Mouse (Mus musculus) olfactory bulb, adult 2 months (tissue): ENCODE results near the gene Tenm2. TPM values are rescaled to one million over a fixed set of nuclear protein-coding genes. Genes with fewer than 3 reads are reported as not detected.

ENCODE experiments used
- H3K27ac ChIP-seq: fragments of 200-500 bp; 2 replicates; pipeline ENCODE4 v1.5.1; 2012; ENCODE audit warnings: low read depth, low read length; ENCODE audit not compliant: insufficient read depth
- H3K4me1 ChIP-seq: fragments of 200-500 bp; 2 replicates; pipeline ENCODE4 v1.6.1; 2012; ENCODE audit warnings: low read length; ENCODE audit not compliant: control insufficient read depth, insufficient read depth
- H3K4me3 ChIP-seq: fragments of 200-500 bp; 2 replicates; pipeline ENCODE4 v1.5.1; 2012; ENCODE audit warnings: mild to moderate bottlenecking, low read depth, low read length, moderate library complexity; ENCODE audit not compliant: insufficient read depth
- CTCF ChIP-seq: fragments of 200-500 bp; IDR thresholded peaks from 2 replicates; pipeline ENCODE4 v1.5.1; 2012; ENCODE audit warnings: low read depth, mild to moderate bottlenecking, low read length, moderate library complexity; ENCODE audit not compliant: insufficient read depth
- POLR2A ChIP-seq: fragments of 200-500 bp; IDR thresholded peaks from 2 replicates; pipeline ENCODE4 v1.6.1; 2012; ENCODE audit warnings: mild to moderate bottlenecking, low read depth, low read length, moderate library complexity; ENCODE audit not compliant: insufficient read depth
- WGBS: fragments of 180-500 bp; shearing (Covaris S2); methylation state at CpG from one replicate; pipeline ENCODE4 v1.1.7; 2018; 5-methylcytosine and 5-hydroxymethylcytosine counted together
- polyA plus RNA-seq: library from polyadenylated mRNA; stranded (reverse); fragments of >200 nt; gene quantifications from 2 replicates; pipeline ENCODE4 v1.2.4, GENCODE M21; 2012; ENCODE audit warnings: low replicate concordance; ENCODE audit not compliant: missing spikeins, insufficient read depth, insufficient read length

Gene Tenm2
- polyA plus RNA-seq, 1 experiment, result not detected

GRCm38 (mm10) chr11:36244491-36244882 lies 991.3 kb downstream of the Tenm2 start:
- TF ChIP-seq CTCF (no peak), POLR2A (no peak)
- 71% methylated on average over 11 of the region's 11 CpGs for WGBS
- Histone ChIP-seq H3K4me1 (peaks cover 12% of the 10 kb centered on the region), H3K27ac (no peak overlapping the region), H3K4me3 (no peak overlapping the region)

- H3K4me3 ChIP-seq, result no peak overlapping the region
- TF ChIP-seq CTCF (no peak), POLR2A (no peak)
- H3K4me1 ChIP-seq, result peaks cover 12% of the 10 kb centered on the region
- H3K27ac ChIP-seq, result no peak overlapping the region
- WGBS, result 31% methylated on average over 18 of the region's 18 CpGs
Measured at GRCm38 (mm10) chr11:36243747-36244490, 991.8 kb downstream of the Tenm2 start.

- 89% methylated on average over 9 of the region's 9 CpGs for whole genome bisulfite sequencing
- TF ChIP-seq CTCF, result no peak
- TF ChIP-seq POLR2A, result no peak
- H3K4me1 ChIP-seq, result peaks cover 6% of the 10 kb centered on the region
- H3K4me3 ChIP-seq, result no peak overlapping the region
- no peak overlapping the region for H3K27ac ChIP-seq
Measured at GRCm38 (mm10) chr11:36238890-36239289, 996.9 kb downstream of the Tenm2 start.

- H3K27ac ChIP-seq, result no peak overlapping the region
- WGBS, result 96% methylated on average over 11 of the region's 11 CpGs
- H3K4me3 ChIP-seq, result no peak overlapping the region
- H3K4me1 ChIP-seq, result no peaks in the 10 kb centered on the region
- no peak for TF ChIP-seq POLR2A
- no peak for TF ChIP-seq CTCF
Measured at GRCm38 (mm10) chr11:36228654-36229053, 1007.1 kb downstream of the Tenm2 start.

- Histone ChIP-seq H3K27ac (no peak overlapping the region), H3K4me3 (no peak overlapping the region), H3K4me1 (no peaks in the 10 kb centered on the region; the same call in 1 of the 2 replicates)
- WGBS, result 87% methylated on average over 6 of the region's 6 CpGs
- TF ChIP-seq POLR2A (no peak), CTCF (no peak)
Measured at GRCm38 (mm10) chr11:36228196-36228595, 1007.6 kb downstream of the Tenm2 start.

GRCm38 (mm10) chr11:36226061-36226460 lies 1009.7 kb downstream of the Tenm2 start:
- TF ChIP-seq CTCF (no peak), POLR2A (no peak)
- no peaks in the 10 kb centered on the region; the same call in 1 of the 2 replicates for H3K4me1 ChIP-seq
- no peak overlapping the region for H3K27ac ChIP-seq
- 69% methylated on average over 3 of the region's 3 CpGs for WGBS
- H3K4me3 ChIP-seq, result no peak overlapping the region

- WGBS, result 92% methylated on average over 7 of the region's 7 CpGs
- Histone ChIP-seq H3K4me3 (no peak overlapping the region), H3K4me1 (peaks cover 3% of the 10 kb centered on the region; the same call in 1 of the 2 replicates), H3K27ac (no peak overlapping the region)
- TF ChIP-seq POLR2A (no peak), CTCF (no peak)
Measured at GRCm38 (mm10) chr11:36223716-36224439, 1011.9 kb downstream of the Tenm2 start.

- Histone ChIP-seq H3K4me3 (no peak overlapping the region), H3K4me1 (peaks cover 3% of the 10 kb centered on the region; the same call in 1 of the 2 replicates), H3K27ac (no peak overlapping the region)
- 89% methylated on average over 3 of the region's 3 CpGs for WGBS
- TF ChIP-seq POLR2A (no peak), CTCF (no peak)
Measured at GRCm38 (mm10) chr11:36222071-36222470, 1013.7 kb downstream of the Tenm2 start.
